Mouse (Mus musculus): Measurements from ENCODE around the gene Zfp963. TPM values are rescaled to one million over a fixed set of nuclear protein-coding genes. Genes with fewer than 3 reads are reported as not detected.

Zfp963 gene
- total RNA-seq (2014; rRNA removed) (3.0 and 4.9 TPM in 2 replicates), polyA plus RNA-seq (2015; fragmentation: Nextera tagmentation; extraction: Ambion mirVana) (3.7 and 4.8 TPM in 2 replicates)

DNA sequence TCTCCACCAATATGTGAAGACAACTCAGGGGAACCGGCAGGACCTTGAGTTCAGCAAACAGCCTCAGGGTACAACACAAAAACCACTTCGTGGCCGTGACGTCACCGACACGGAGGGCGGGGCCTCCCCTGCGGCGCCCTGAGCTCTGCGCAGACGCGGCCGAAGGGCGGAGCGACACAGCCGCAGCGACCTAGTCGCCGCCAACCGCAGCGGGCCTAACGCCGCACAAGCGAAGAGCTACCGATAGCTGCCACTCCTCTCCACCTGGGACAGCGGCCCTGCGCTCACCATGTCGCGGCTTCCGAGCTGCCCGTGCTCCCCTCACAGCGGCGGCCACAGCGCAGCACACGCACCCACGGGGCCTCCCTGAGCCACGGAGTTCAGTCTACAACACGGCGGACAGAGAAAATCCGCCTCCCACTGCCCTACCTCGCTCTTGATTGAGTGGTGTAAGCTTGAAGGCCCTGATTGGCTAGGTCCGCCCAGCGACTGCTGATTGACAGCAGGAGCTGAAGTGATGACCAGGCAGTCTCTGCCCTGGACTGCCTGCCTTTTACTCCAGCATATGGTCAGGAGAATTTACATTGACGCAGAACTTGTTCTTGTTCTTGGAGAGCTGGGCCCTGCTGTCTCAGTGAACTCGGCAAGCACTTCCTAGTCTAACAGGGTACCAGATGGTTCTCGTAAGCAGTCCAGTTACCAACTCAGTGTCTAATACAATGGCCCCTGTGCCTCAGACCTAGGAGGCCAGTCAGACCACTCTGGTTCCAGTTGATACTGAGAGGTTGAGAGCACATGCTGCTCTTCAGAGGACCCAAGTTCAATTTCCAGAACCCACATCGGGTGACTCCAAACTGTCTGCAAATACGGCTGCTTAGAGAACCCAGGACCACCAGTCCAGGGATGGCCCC, at the start of gene Zfp963:
TSS of gene Zfp963 (minus strand) at position 427 of the 911 bp plus-strand sequence.
- ATAC-seq (peak; percentile 99), DNase-seq (ENCODE audit: low spot score) (peak; percentile 97)
- Histone ChIP-seq H3K9ac (replicated peaks; ENCODE audit: low read length) (peak within 1 kb of the TSS; percentile 79), H3K4me2 (ENCODE audit: low read depth, low read length) (peak within 1 kb of the TSS; percentile 49), H3K9me3 (ENCODE audit: low read length) (no peaks in the 10 kb centered on the region), H3K27ac (peak within 1 kb of the TSS; percentile 100), H3K27me3 (ENCODE audit: insufficient read depth, low read length) (no peaks in the 10 kb centered on the region), H3K4me3 (ENCODE audit: low read length) (peak within 1 kb of the TSS; percentile 74), H3K4me1 (ENCODE audit: insufficient read depth, low read length) (peaks cover 5% of the 10 kb centered on the region; the same call in 1 of the 2 replicates), H3K36me3 (ENCODE audit: insufficient read depth, low read length) (no peaks in the 10 kb centered on the region)
- WGBS = 3% methylated on average over 48 of the region's 48 CpGs
- no peak for TF ChIP-seq CTCF (IDR thresholded peaks at IDR 0.05; ENCODE audit: low read depth)

- Histone ChIP-seq H3K36me3 (ENCODE audit: insufficient read depth, low read length) (peaks cover 88% of the 10 kb centered on the region), H3K4me1 (ENCODE audit: insufficient read depth, low read length) (no peaks in the 10 kb centered on the region), H3K9me3 (ENCODE audit: low read length) (no peaks in the 10 kb centered on the region), H3K4me2 (ENCODE audit: low read depth, low read length) (no peak overlapping the region), H3K27ac (no peak overlapping the region), H3K4me3 (ENCODE audit: low read length) (no peak overlapping the region), H3K9ac (replicated peaks; ENCODE audit: low read length) (no peak overlapping the region), H3K27me3 (ENCODE audit: insufficient read depth, low read length) (no peaks in the 10 kb centered on the region)
- DNase-seq (ENCODE audit: low spot score) = no peak
- no peak for TF ChIP-seq CTCF (IDR thresholded peaks at IDR 0.05; ENCODE audit: low read depth)
- no peak for ATAC-seq
- WGBS = 82% methylated on average over 8 of the region's 8 CpGs
Measured at GRCm38 (mm10) chr8:69799261-69799660, 49.5 kb upstream of the Zfp963 start.

DNA sequence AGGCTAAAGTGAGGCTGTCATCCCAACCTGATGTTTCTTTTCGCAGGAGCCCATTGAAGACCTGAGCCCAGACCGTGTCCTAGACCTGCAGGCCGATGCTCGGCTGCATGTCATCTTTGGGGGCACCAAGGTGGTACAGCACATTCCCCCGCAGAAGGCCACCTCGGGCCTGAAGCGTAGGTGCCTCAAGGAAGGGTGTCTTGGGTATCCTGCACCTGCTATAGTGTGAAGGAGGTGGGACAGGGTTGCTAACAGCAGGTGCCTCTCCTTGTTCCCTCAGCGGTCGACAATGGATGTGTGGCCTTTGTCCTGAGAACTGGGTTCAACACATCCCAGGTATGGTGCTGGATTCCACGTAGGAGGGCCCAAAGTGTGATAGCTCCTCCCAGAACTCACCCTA, 47.9 kb upstream of the Zfp963 start:
- H3K4me1 ChIP-seq (ENCODE audit: insufficient read depth, low read length) = 0 out of 2 replicates have a peak, but pooled peaks cover under 1% of the 10 kb centered on the region
- H3K36me3 ChIP-seq (ENCODE audit: insufficient read depth, low read length) = peaks cover 75% of the 10 kb centered on the region
- H3K9ac ChIP-seq (replicated peaks; ENCODE audit: low read length) = no peak overlapping the region
- DNase-seq (ENCODE audit: low spot score) (no peak), ATAC-seq (no peak)
- no peak overlapping the region for H3K4me3 ChIP-seq (ENCODE audit: low read length)
- no peak overlapping the region for H3K27ac ChIP-seq
- 95% methylated on average over 10 of the region's 10 CpGs for WGBS
- no peak overlapping the region for H3K4me2 ChIP-seq (ENCODE audit: low read depth, low read length)
- no peaks in the 10 kb centered on the region for H3K9me3 ChIP-seq (ENCODE audit: low read length)
- no peak for TF ChIP-seq CTCF (IDR thresholded peaks at IDR 0.05; ENCODE audit: low read depth)
- H3K27me3 ChIP-seq (ENCODE audit: insufficient read depth, low read length) = no peaks in the 10 kb centered on the region

DNA sequence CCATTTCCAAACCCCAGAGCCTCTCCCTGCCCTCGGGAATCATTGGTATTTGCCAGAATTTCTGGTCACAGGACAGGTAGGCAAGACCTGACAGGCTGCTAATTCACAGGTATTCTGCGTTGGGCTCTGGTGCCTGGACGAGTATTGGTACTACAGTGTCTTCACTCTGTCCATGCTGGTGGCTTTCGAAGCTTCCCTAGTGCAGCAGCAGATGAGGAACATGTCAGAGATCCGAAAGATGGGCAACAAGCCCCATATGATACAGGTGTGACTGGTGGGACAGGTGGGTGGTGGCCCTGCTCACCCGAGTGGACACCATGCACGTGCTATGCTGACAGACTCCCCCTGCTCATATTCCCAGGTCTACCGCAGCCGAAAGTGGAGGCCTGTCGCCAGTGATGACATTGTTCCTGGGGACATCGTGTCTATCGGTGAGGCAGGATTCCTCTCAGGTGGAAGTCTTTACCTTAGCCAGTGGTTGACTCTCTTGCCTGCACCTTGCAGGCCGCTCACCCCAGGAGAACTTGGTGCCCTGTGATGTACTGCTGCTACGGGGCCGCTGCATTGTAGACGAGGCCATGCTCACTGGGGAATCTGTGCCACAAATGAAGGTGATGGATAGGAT, 47.1 kb upstream of the Zfp963 start:
- no peak for DNase-seq (ENCODE audit: low spot score)
- Histone ChIP-seq H3K27me3 (ENCODE audit: insufficient read depth, low read length) (no peaks in the 10 kb centered on the region), H3K36me3 (ENCODE audit: insufficient read depth, low read length) (peaks cover 66% of the 10 kb centered on the region), H3K4me2 (ENCODE audit: low read depth, low read length) (no peak overlapping the region), H3K9ac (replicated peaks; ENCODE audit: low read length) (no peak overlapping the region), H3K9me3 (ENCODE audit: low read length) (no peaks in the 10 kb centered on the region), H3K27ac (no peak overlapping the region), H3K4me1 (ENCODE audit: insufficient read depth, low read length) (peaks cover 9% of the 10 kb centered on the region; the same call in 1 of the 2 replicates), H3K4me3 (ENCODE audit: low read length) (no peak overlapping the region)
- no peak for TF ChIP-seq CTCF (IDR thresholded peaks at IDR 0.05; ENCODE audit: low read depth)
- no peak for ATAC-seq
- 96% methylated on average over 16 of the region's 16 CpGs for WGBS

GRCm38 (mm10) chr8:69794901-69795300, 45.1 kb upstream of the Zfp963 start:
- WGBS = 85% methylated on average over 6 of the region's 6 CpGs
- TF ChIP-seq CTCF (IDR thresholded peaks at IDR 0.05; ENCODE audit: low read depth) = no peak
- Histone ChIP-seq H3K27me3 (ENCODE audit: insufficient read depth, low read length) (no peaks in the 10 kb centered on the region), H3K9me3 (ENCODE audit: low read length) (no peaks in the 10 kb centered on the region), H3K4me1 (ENCODE audit: insufficient read depth, low read length) (peaks cover 15% of the 10 kb centered on the region; the same call in 1 of the 2 replicates), H3K4me2 (ENCODE audit: low read depth, low read length) (no peak overlapping the region), H3K36me3 (ENCODE audit: insufficient read depth, low read length) (peaks cover 51% of the 10 kb centered on the region), H3K9ac (replicated peaks; ENCODE audit: low read length) (no peak overlapping the region), H3K4me3 (ENCODE audit: low read length) (no peak overlapping the region), H3K27ac (no peak overlapping the region)
- ATAC-seq (no peak), DNase-seq (ENCODE audit: low spot score) (no peak)

GRCm38 (mm10) chr8:69794096-69794495, 44.3 kb upstream of the Zfp963 start:
- no peak for TF ChIP-seq CTCF (IDR thresholded peaks at IDR 0.05; ENCODE audit: low read depth)
- DNase-seq (ENCODE audit: low spot score) = no peak
- Histone ChIP-seq H3K27ac (no peak overlapping the region), H3K27me3 (ENCODE audit: insufficient read depth, low read length) (no peaks in the 10 kb centered on the region), H3K9me3 (ENCODE audit: low read length) (no peaks in the 10 kb centered on the region), H3K36me3 (ENCODE audit: insufficient read depth, low read length) (peaks cover 43% of the 10 kb centered on the region), H3K4me2 (ENCODE audit: low read depth, low read length) (no peak overlapping the region), H3K4me1 (ENCODE audit: insufficient read depth, low read length) (peaks cover 15% of the 10 kb centered on the region; the same call in 1 of the 2 replicates), H3K9ac (replicated peaks; ENCODE audit: low read length) (no peak overlapping the region), H3K4me3 (ENCODE audit: low read length) (no peak overlapping the region)
- WGBS = 91% methylated on average over 3 of the region's 3 CpGs
- ATAC-seq = no peak
